Mouse (Mus musculus) limb, embryonic 12.5 days (tissue): ENCODE data around the gene Krt8. TPM values are rescaled to one million over a fixed set of nuclear protein-coding genes. Genes with fewer than 3 reads are reported as not detected.
A peak's percentile ranks its signal among the peaks of the same experiment; 100 is the strongest.

ENCODE experiments used
- ATAC-seq: fragments of 200-750 bp; cut with Nextera tagmentation; 2 replicates; pipeline ENCODE4 v1.8.0; 2017; ENCODE audit warnings: low read depth, moderate TSS enrichment; ENCODE audit not compliant: insufficient number of reproducible peaks, insufficient read depth, low FRiP score, low TSS enrichment
- H3K27ac ChIP-seq: fragments of 300-500 bp; sonication (generic); 2 replicates; pipeline ENCODE4 v1.5.1; 2016; ENCODE audit warnings: mild to moderate bottlenecking, moderate library complexity
- H3K27me3 ChIP-seq: fragments of 300-500 bp; sonication (generic); 2 replicates; pipeline ENCODE4 v1.6.1; 2016; ENCODE audit warnings: mild to moderate bottlenecking, moderate library complexity
- H3K36me3 ChIP-seq: fragments of 300-500 bp; sonication (generic); 2 replicates; pipeline ENCODE4 v1.6.1; 2016; ENCODE audit warnings: mild to moderate bottlenecking, moderate library complexity
- H3K4me1 ChIP-seq: fragments of 300-500 bp; sonication (generic); replicated peaks from 2 replicates; pipeline ENCODE4 v1.6.1; 2016
- H3K4me2 ChIP-seq: fragments of 300-500 bp; sonication (generic); 2 replicates; pipeline ENCODE4 v1.6.1; 2016; ENCODE audit warnings: mild to moderate bottlenecking, moderate library complexity
- H3K4me3 ChIP-seq: fragments of 300-500 bp; sonication (generic); replicated peaks from 2 replicates; pipeline ENCODE4 v1.5.1; 2016; ENCODE audit warnings: mild to moderate bottlenecking
- H3K9ac ChIP-seq: fragments of 300-500 bp; sonication (generic); replicated peaks from 2 replicates; pipeline ENCODE4 v1.6.1; 2016; ENCODE audit warnings: mild to moderate bottlenecking, moderate library complexity
- H3K9me3 ChIP-seq: fragments of 300-500 bp; sonication (generic); 2 replicates; pipeline ENCODE4 v1.6.1; 2016; ENCODE audit warnings: mild to moderate bottlenecking, moderate library complexity
- WGBS: fragments of 180-500 bp; shearing (Covaris S2); methylation state at CpG from one replicate; pipeline ENCODE4 v1.1.7; 2016; 5-methylcytosine and 5-hydroxymethylcytosine counted together
- polyA plus RNA-seq: library from polyadenylated mRNA; unstranded; fragments of >200 nt; fragmentation: Nextera tagmentation; extraction: Ambion mirVana; gene quantifications from 2 replicates; pipeline ENCODE4 v1.2.1, GENCODE M21; 2016

The Krt8 gene
- polyA plus RNA-seq, 1 experiment from 2014 or later: 10.3 TPM

DNA sequence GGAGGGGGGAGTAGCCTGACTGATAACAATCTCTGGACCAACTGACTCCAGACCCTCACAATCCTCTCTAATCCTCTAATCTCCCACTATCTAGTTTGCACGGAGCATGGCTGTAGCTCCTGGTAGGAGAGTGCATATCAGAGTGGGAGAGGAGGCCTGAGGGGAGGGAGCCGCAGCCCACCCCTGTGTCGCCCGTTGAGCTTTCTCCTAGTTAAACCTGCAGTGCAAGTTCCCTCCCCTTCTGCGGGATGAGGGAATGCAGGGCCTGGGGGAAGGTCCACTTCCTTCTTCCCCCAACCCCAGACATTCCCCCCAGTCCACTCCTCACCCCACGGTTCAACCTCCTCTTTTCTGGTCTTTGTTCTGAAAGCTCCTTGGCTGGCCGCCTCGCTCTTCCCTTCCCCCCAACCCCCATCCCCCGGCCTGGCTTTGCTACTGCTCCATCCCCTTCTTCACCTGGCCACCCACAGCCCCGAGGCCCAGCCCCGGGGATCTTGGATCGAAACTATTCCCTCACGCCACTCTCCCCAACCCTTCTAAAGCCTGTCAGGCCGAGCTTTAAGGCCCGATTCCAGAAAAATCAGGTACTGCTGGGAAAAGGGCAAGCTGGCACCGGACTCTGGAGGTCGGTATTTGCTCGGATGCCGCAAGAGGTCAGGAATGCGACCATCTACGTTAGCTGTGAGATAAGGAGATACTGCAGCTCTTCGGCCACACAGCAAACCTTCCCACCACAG lies 21.0 kb upstream of the Krt8 start:
- 3% methylated on average over 22 of the region's 22 CpGs for WGBS
- Histone ChIP-seq H3K9me3 (no peaks in the 10 kb centered on the region), H3K4me2 (peak overlapping the region; percentile 41), H3K9ac (0 out of 2 replicates have a peak overlapping the region, but pooled peaks have one; percentile 24), H3K4me1 (peaks cover 27% of the 10 kb centered on the region), H3K27me3 (peaks cover 67% of the 10 kb centered on the region), H3K4me3 (no peak overlapping the region; the same call in 1 of the 2 replicates), H3K27ac (no peak overlapping the region; the same call in 1 of the 2 replicates), H3K36me3 (no peaks in the 10 kb centered on the region)
- no peak for ATAC-seq

DNA sequence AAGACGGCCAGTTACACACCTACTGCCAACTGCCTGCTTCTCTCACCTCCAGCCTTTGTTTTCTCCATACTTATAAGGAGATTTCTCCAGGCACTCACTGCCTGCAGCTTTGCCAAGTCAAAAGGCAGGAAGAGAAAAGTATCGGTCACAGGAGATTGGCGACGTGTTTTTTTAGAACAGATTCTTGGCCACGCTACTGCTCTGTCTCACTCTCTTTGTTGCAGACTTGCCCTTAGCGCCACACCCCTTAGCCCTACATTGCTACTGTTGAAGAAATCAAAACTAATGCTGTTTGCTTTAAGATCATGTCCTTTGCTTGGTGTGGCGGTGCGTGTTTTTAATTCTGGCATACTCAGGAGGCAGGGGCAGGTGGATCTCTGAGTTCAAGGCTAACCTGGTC lies 19.6 kb upstream of the Krt8 start:
- Histone ChIP-seq H3K4me1 (peaks cover 27% of the 10 kb centered on the region), H3K9me3 (no peaks in the 10 kb centered on the region), H3K9ac (no peak overlapping the region), H3K27me3 (peaks cover 54% of the 10 kb centered on the region), H3K4me3 (no peak overlapping the region), H3K36me3 (no peaks in the 10 kb centered on the region), H3K27ac (no peak overlapping the region), H3K4me2 (no peak overlapping the region)
- no peak for ATAC-seq
- WGBS: 72% methylated on average over 8 of the region's 8 CpGs

DNA sequence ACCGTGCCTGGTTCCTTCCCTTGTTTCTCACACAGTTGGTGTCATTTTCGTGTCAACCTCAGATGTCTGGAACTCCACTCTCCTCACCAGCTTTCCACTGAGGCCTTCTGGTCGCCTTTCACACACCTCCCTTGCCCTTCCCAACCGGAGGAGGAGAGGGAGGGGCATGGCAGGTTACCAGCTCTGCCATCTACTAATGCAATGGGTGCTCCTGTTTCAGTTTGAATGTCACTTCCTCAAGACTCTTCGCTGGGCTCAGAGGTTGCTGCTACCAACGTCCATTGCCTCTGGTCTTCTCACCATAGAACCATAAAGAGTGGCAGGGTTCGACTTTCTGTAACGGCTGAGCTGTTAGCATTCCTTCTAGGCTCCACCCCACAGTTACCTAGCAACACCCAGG lies 18.2 kb upstream of the Krt8 start:
- Histone ChIP-seq H3K9me3 (no peaks in the 10 kb centered on the region), H3K27ac (no peak overlapping the region), H3K4me3 (no peak overlapping the region), H3K9ac (no peak overlapping the region), H3K4me1 (peaks cover 17% of the 10 kb centered on the region), H3K27me3 (peaks cover 41% of the 10 kb centered on the region), H3K36me3 (no peaks in the 10 kb centered on the region), H3K4me2 (no peak overlapping the region)
- 31% methylated on average over 8 of the region's 8 CpGs for WGBS
- ATAC-seq: no peak

DNA sequence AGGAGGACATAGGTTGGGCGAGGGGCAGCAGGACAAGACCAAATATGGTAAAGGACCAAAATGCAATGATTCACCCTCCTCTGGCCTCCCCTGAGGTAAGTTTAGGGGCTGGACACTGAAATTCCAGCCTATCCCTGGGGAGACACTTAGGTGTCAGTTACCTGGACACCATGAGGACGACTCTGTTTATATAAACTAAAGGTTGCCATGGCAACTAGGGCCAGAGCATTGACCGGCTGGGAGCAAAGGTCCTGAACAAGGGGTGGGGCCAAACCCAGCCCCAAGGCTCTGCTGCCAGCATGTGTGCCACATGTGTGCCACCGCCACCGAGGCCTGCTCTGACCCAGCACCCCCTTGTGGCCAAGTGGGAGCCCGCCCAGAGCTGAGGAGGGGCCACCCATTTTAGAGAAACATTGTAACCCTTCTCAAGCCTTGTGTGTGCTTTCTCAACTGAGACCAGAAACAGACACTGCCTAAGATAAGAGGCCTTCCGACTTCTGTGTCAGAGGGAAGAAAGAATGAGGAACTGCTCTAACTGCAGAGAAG lies 13.7 kb upstream of the Krt8 start:
- Histone ChIP-seq H3K9ac (no peak overlapping the region), H3K4me2 (no peak overlapping the region), H3K4me3 (no peak overlapping the region), H3K9me3 (no peaks in the 10 kb centered on the region), H3K36me3 (no peaks in the 10 kb centered on the region), H3K4me1 (peaks cover 20% of the 10 kb centered on the region), H3K27me3 (peaks cover 5% of the 10 kb centered on the region), H3K27ac (no peak overlapping the region)
- no peak for ATAC-seq
- 13% methylated on average over 7 of the region's 7 CpGs for WGBS

DNA sequence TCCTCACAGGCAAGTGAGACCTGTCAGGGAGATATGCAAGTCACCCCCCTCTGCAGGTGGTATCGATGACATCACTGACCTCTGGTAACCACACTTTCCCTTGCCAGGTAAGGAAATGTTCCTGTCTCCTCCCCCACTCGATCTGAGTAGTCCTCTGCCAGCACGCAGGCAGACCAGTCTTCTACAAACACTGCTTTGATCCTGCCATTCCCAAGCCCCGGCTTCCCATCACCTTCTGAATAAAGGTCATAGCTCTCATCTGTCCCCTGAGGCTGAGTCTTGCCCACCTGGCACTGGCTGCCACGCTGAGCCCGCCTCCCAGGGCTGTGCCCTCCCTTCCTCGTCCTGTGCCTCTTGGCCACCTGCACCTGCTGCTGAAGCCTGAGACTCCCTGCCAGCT lies 12.5 kb upstream of the Krt8 start:
- H3K4me1 ChIP-seq: peaks cover 20% of the 10 kb centered on the region
- H3K36me3 ChIP-seq: no peaks in the 10 kb centered on the region
- no peak overlapping the region for H3K27ac ChIP-seq
- H3K9me3 ChIP-seq: no peaks in the 10 kb centered on the region
- no peak overlapping the region for H3K9ac ChIP-seq
- WGBS: 9% methylated on average over 7 of the region's 7 CpGs
- peaks cover 12% of the 10 kb centered on the region for H3K27me3 ChIP-seq
- ATAC-seq: no peak
- H3K4me2 ChIP-seq: no peak overlapping the region
- H3K4me3 ChIP-seq: no peak overlapping the region

DNA sequence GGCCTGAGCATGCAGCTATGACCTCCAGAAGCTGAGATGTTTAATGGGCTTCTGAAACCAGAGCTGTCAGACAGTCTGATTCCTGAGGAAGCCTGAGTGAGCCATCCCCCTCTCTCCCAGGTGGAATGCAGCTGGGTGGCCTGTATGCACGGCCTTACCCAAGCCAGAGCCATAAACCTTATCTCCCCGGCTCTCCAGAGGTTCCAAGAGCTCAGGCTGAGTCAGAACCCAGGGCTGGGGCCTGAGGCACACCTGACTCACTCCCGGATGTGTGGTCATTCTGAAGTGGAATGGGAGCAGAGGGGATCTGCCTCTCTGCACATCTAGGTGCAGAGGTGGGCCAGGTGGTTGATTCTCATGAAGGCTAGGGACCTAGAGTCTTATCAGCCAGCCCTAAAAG lies 11.8 kb upstream of the Krt8 start:
- WGBS: 6% methylated on average over 3 of the region's 3 CpGs
- peaks cover 15% of the 10 kb centered on the region for H3K27me3 ChIP-seq
- H3K4me2 ChIP-seq: no peak overlapping the region
- H3K4me1 ChIP-seq: peaks cover 20% of the 10 kb centered on the region
- no peak for ATAC-seq
- no peak overlapping the region for H3K27ac ChIP-seq
- H3K4me3 ChIP-seq: no peak overlapping the region
- H3K9ac ChIP-seq: no peak overlapping the region
- no peaks in the 10 kb centered on the region for H3K9me3 ChIP-seq
- no peaks in the 10 kb centered on the region for H3K36me3 ChIP-seq

DNA sequence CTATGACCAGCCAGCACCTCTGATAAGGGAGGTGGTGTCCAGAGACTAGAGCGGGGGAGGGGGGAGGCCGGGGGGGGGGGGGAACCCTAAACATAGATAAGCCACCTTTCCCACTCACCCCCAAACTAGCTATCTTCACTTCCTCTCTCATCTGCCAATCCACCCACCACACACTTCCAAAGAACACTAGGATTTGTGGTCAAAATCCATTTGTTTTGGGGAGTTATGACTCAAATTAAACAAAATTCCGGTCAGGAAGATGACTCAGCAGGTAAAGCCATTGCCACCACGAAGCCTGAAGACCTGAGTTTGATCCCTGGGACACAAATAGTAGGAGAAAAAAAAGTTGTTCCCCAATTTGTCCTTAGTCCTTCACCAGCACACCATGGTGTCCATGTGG lies 10.6 kb upstream of the Krt8 start:
- ATAC-seq: no peak
- Histone ChIP-seq H3K9ac (no peak overlapping the region), H3K4me2 (no peak overlapping the region), H3K4me3 (no peak overlapping the region), H3K4me1 (peaks cover 20% of the 10 kb centered on the region), H3K9me3 (no peaks in the 10 kb centered on the region), H3K27me3 (peaks cover 19% of the 10 kb centered on the region), H3K27ac (no peak overlapping the region), H3K36me3 (no peaks in the 10 kb centered on the region)
- WGBS: 73% methylated on average over 2 of the region's 4 CpGs

DNA sequence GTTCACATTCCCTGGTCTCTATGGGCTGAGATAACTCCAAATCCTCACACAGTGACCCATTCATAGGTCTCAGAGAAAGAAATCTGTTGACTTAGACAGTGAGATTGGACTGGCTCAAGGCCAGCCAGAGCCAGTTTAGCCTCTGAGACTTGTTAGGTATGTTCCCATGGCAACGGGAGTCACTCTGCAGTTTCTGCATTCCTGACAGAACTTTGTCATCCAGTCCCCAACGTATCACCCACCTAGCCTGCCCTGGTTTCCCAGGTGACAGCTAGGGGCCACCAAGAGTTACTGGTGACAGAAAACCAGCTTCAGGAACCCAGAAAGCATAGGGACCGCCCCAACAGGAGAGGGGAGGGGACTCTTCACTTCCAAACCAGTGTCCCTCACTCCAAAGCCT lies 9.4 kb upstream of the Krt8 start:
- Histone ChIP-seq H3K27me3 (peaks cover 25% of the 10 kb centered on the region), H3K36me3 (no peaks in the 10 kb centered on the region), H3K4me3 (no peak overlapping the region), H3K9me3 (no peaks in the 10 kb centered on the region), H3K27ac (no peak overlapping the region), H3K4me2 (no peak overlapping the region), H3K4me1 (peaks cover 20% of the 10 kb centered on the region), H3K9ac (no peak overlapping the region)
- ATAC-seq: no peak
- 52% methylated on average over 3 of the region's 3 CpGs for WGBS

DNA sequence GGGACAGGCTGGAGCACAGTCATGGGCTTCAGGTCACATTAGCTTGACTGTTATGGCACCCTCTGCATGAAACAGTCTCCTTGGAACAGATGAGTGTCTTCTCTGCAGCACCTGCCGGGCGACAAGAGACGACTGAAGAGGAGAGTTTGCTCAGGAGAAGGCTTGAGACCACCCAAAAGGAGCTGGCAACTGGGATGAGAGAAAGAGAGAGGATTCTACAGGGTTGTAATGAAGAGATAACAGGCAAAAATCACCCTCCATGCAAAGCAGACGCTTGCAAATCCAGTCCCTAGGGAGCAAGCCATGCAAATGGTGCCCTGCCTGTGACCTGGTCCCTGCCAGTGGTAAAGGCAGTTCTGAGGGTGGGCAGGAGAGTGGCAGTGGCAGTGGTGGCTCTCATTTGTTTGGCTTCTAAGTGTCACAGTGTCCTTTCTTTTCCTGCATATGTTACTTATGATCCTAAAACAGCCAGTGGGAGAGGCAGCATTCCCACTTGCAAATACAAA lies 8.0 kb upstream of the Krt8 start:
- H3K27me3 ChIP-seq: peaks cover 26% of the 10 kb centered on the region
- ATAC-seq: no peak
- H3K27ac ChIP-seq: no peak overlapping the region
- no peak overlapping the region for H3K4me3 ChIP-seq
- no peaks in the 10 kb centered on the region for H3K36me3 ChIP-seq
- H3K9ac ChIP-seq: no peak overlapping the region
- no peaks in the 10 kb centered on the region for H3K9me3 ChIP-seq
- peaks cover 27% of the 10 kb centered on the region for H3K4me1 ChIP-seq
- no peak overlapping the region for H3K4me2 ChIP-seq
- WGBS: 54% methylated on average over 4 of the region's 4 CpGs

DNA sequence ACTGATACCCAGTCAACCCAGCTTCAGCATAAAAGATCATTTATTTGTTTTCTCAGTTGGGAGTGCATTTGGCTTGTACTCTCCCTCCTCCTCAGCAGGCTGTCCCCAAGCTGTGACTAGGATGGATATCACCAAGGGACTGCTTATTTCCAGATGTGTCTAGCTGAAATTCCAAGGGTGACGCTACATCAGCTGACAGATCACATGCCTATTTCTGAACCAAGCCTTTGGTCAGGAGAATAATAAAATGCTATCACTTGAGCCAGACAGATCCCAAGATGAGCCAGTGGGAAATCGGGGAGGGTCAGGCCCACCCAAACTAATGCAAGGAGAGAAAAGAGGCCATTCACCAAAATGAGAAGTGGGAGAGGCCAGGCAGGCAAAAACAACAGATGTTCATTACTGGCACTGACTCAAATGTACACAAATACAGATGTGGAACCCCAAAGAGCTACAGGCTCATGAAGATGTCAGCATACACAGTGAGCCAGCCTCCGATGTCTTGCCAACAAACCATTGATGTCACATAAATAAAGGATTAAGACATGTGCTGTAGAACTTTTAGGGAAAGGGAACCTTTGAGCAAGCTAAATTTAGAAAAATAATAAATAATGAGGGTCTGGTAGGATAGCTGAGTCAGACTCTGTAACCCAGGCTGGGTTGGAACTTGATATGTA lies 6.4 kb upstream of the Krt8 start:
- no peak overlapping the region for H3K9ac ChIP-seq
- no peaks in the 10 kb centered on the region for H3K36me3 ChIP-seq
- H3K4me3 ChIP-seq: no peak overlapping the region
- H3K4me2 ChIP-seq: no peak overlapping the region
- WGBS: 73% methylated on average over 3 of the region's 3 CpGs
- no peak for ATAC-seq
- H3K9me3 ChIP-seq: no peaks in the 10 kb centered on the region
- peaks cover 33% of the 10 kb centered on the region for H3K27me3 ChIP-seq
- H3K27ac ChIP-seq: no peak overlapping the region
- peaks cover 33% of the 10 kb centered on the region for H3K4me1 ChIP-seq
